Mouse (Mus musculus) heart, adult 8-10 months (tissue): Measurements from ENCODE around the gene Emsy. TPM values are rescaled to one million over a fixed set of nuclear protein-coding genes. Genes with fewer than 3 reads are reported as not detected.
A peak's percentile ranks its signal among the peaks of the same experiment; 100 is the strongest.

Experiments
- DNase-seq: peaks from one replicate; pipeline ENCODE4 v3.0.0; 2022; ENCODE audit warnings: low spot score
- total RNA-seq, 4 experiments: library from RNA; stranded (reverse); gene quantifications; 2 replicates each; pipeline ENCODE4 v1.2.4; 2022

Emsy gene
- total RNA-seq, 4 experiments from 2014 or later = 22.9 to 29.1 (median 25.2) TPM

DNA sequence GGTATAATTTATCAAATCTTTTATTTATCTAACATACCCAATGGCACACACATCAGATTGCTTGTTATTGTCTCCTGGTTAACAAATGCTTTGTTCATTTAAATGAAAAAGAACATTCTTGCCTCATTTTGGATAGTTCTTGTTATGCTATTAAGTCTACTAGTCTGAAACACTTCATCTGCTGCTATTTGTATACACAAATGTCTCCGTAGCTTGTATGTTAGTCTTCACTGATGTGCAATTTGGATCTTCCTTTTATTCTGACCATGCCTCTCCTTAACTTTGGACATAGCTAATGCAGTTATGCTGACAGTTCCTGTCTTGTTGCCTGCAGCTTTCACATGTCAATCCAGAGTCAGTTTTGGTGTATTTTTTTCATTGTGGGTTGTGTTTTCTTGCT lies 79.1 kb downstream of the Emsy start:
- DNase-seq = no peak

GRCm38 (mm10) chr7:98575651-98576239 lies 80.8 kb downstream of the Emsy start:
- no peak for DNase-seq

GRCm38 (mm10) chr7:98574771-98575191 lies 81.8 kb downstream of the Emsy start:
- no peak for DNase-seq

- no peak for DNase-seq
These were observed 82.3 kb downstream of the Emsy start for GRCm38 (mm10) chr7:98574271-98574670.

DNA sequence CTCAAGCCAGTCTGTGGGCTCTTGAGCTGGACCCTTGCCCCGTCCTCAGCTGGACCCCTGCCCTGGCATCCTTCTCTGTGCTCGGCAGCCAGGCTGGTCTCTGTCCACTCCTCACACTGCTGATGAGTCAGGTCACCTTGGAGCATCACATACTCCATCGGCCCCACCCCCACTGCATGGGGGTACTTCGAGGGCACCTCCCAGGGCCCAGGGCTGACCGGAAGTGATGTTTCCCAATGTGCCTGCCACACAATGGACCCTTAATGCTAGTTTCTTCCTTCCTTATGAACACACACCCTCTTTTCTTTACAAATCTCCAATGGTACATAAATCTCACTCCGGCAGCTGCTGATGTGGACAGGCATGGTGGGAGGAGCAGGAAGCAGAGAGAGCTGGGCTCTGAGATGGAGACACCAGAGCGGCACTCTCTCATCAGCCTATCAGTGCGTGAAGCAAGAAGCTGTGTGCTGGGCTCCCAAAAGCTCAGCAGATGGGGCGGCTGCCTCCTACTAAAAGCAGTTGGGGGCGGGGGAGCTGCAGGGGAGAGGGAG lies 83.3 kb downstream of the Emsy start:
- no peak for DNase-seq

DNA sequence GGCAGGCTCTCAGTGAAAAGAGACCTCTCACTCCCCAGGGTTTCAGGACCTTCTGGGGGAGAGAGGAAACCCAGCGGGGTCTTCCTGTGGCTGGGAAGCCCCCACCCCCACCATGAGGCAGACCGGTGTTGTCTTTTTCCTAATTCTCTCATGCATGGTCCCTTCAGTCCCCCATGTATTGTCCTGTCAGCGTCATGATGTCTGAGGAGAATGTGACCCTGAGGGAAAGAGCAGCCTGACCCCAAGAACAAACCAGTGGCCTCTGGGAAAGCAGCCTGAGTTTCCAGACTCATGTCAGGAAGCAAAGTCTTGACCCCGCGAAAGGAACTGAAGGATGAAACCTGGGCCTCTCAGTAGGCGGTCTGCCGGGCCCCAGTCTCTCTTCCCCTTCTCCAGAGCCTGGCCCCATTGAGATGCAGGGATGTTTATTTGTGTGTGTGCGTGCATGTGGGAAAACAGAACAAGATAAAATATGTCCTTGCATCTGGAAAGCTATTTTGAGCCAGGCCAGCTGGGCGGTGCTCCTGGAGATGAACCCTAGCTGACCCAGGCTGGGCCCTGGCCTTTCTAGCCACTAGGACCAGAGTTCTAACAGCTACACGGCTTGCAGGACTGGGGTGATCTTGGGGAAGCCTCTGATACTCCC lies 84.2 kb downstream of the Emsy start:
- peak; percentile 82 for DNase-seq

GRCm38 (mm10) chr7:98570824-98571505 lies 85.6 kb downstream of the Emsy start:
- no peak for DNase-seq

DNA sequence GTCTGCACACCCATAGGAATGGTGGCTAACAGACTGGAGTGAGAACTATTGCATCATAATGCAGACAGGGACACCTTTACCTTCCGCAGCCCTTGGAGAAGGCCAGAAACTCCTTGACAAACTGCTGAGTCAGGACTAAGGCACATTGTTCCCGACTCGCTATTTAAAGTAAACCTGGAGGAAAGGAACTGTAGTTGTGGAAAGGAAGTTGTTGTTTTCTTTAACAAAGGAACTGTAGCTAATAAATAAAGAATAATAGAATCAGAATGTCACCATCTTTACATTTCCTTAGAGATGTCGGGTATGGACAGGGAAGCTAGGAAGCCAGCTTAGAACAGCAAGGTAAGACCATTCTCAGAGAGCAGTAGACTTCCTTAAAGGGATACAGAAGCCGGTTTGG lies 89.5 kb downstream of the Emsy start:
- DNase-seq = no peak

- peak; percentile 70 for DNase-seq
These were observed 91.8 kb downstream of the Emsy start for GRCm38 (mm10) chr7:98564607-98565364.

DNA sequence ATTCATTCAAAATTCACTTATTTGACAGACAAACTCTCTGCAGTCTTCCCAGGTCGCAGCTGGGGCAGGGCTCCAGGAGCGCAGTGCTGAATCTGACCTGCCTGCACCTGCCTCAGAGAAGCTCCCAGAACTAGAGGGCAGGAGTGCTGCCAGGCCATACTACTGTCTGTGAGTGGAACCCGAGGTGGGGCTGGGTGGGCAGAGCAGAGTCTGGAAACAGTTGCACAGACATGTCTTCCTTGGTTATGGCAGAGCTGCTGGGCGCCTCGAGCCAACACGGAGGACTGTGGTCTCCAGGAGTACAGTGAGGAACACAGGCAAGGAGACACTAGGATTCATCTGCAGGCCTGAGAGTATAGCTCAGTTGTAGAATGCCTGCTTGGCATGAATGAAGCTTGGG lies 92.6 kb downstream of the Emsy start:
- DNase-seq = no peak

DNA sequence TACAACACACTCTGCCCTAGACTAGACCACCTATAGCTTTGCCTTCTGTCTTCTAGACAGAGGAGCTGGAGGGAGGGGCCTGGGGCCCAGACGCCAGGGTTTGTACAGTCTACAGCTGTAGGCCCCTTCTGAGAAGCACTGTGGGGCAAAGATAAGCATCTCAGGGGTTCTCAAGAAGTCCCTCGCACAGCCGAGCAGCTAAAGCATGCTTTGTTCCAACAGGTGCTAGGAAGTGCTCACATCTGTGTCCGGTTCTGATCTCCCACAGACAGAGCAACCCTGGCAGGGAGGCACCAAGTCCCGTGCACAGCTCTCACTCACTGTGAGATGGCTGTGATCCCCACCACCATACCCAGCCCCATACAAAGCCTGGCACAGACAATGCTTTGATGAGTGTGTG lies 93.6 kb downstream of the Emsy start:
- DNase-seq = no peak

GRCm38 (mm10) chr7:98562186-98562585 lies 94.4 kb downstream of the Emsy start:
- no peak for DNase-seq

DNA sequence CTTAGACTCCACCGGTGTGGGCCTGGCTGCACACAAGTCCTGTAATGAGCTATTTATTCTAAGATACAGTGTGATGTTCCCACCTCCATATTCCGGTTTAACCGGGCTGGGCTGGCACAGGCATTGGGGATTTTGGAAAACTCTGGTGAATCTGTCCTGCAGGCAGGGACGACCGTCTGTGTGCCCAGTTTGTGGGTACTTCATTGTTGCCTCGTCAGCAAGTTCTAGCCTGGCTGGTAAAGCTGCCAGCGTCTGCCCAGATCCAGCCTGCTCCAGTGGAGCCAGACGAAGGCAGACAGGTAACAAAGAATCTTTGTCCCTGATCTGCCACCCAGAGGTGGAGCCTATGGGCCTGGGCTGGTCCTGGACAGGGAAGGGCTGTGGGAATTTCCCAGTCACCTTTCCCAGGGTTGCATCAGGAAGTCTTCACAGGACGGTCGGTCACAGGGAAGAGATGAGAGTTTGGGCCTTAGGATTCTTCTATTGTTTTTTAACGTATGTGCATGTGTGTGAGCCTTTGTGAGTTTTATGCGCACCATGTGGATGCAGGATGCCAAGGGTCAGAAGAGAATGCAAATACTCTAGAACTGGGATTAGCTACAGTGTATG lies 94.9 kb downstream of the Emsy start:
- DNase-seq = no peak

DNA sequence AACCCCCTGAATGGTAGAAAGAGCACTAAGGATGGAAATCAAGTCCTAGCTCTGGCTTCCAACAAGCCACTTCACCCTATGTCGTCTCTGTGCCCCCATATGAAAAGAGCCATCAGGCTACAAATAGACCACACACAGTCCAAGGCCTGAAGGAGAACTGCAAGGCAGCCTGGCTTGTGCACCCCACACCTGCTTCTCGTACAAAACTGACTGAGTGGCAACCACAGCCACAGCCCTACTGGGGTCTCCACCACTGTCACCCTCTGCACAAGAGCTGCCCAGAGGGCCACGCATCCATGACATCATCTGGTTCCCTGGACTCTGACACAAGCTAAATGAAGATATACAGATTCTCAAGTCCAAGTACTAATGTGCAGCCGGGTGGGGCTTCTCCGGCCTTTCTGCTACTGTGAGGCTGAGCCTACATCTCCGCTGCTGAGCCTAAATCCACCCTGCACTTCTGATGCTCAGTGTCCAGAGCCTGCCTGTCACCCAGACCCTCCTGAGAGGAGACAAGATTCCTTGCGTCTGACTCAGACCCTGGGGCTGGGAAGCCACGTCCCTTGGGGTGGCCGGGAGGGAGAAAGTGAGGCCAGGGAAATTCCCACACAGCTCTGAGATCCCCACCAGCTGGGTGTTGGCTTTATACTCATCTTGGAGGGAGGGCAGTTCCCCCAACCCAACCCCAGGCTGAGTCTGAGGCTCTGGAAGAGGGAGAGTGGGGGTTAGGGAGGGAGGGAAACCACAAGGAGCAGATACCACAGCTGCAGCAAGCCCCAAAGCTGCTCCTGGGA lies 98.3 kb downstream of the Emsy start:
- DNase-seq = peak; percentile 69

GRCm38 (mm10) chr7:98556767-98557394 lies 99.7 kb downstream of the Emsy start:
- no peak for DNase-seq

DNA sequence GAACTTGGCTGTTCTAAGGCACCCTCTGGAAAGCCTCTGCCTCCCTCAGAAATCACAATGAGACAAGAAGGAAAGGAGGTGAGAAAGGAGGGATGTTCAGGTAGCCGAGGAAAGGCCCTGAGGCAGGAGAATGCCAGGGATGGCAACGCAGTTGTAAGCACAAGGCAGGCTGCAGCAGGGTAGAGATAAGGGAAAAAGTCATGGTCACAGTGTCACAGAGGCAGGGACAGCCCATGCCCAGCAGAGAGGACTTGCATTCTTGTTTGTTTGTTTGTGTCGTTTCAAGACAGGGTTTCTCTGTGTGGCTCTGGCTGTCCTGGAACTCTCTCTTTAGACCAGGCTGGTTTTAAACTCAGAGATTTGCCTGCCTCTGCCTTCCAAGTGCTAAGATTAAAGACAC lies 105.5 kb downstream of the Emsy start:
- no peak for DNase-seq

DNA sequence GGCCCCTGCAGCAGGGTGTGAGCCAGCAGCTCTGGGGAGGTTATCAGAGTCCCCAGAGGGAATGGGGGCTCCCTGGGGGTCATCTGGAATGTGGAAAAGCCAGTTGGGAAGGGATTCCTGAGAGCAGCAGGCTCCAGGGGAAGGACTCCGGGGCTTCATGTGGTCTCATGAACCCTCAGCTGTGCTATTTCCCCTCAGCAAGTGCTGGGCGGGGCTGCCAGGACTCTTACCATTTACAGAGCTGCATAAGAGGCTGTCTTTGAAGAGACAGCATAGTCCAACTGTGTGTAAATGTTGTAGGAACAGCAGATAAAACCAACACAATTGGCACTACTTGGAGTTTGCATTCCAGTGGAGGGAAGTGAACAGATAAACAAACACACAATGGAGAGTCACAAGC lies 106.0 kb downstream of the Emsy start:
- DNase-seq = no peak

- DNase-seq = peak; percentile 61
These were observed 107.7 kb downstream of the Emsy start for GRCm38 (mm10) chr7:98548839-98549238.

- DNase-seq = no peak
These were observed 112.0 kb downstream of the Emsy start for GRCm38 (mm10) chr7:98544556-98544955.

DNA sequence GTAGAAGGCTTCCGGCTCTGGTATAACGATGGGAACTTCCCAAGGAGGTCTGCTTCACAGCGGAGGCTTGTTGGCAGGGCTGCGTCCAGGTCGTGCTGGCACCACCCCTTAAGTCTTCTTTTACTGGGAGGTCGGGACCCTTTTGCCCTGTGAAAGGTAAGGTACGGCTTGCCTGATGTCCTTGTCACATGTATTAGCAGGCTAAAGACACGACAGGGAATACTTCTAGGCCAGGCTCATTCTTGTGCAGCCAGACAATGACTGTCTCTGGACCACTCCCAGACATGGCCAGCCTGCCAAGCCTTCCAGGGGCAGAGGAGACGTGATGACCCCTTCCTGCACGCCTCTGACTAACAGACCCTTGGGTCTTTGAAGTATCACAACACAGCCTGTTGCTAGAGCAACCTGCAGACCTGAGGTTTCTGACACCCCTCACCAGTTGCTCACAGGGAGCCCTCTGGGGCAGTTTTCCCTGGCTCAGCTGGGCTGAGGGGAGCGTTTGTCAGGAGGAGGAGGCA lies 112.7 kb downstream of the Emsy start:
- no peak for DNase-seq
